Mouse (Mus musculus): ENCODE data around the gene Gm14137. TPM values are rescaled to one million over a fixed set of nuclear protein-coding genes. Genes with fewer than 3 reads are reported as not detected.
A peak's percentile ranks its signal among the peaks of the same experiment; 100 is the strongest.

Gene Gm14137
- polyA plus RNA-seq, 1 experiment from 2014 or later, result 0.34 TPM

- peaks cover 23% of the 10 kb centered on the region for H3K36me3 ChIP-seq
These were observed 17.4 kb upstream of the Gm14137 start, which contains the start of gene Rmdn3 for GRCm38 (mm10) chr2:119156681-119157572. Gene Rmdn3 (minus strand): TSS chr2:119157034.

GRCm38 (mm10) chr2:119157836-119158235 is 16.5 kb upstream of the Gm14137 start:
- Histone ChIP-seq H3K4me1 (replicated peaks) (peaks cover 28% of the 10 kb centered on the region), H3K9me3 (replicated peaks) (no peaks in the 10 kb centered on the region), H3K4me3 (no peak overlapping the region), H3K9ac (no peak overlapping the region), H3K4me2 (no peak overlapping the region), H3K27ac (ENCODE audit: poor library complexity, severe bottlenecking) (no peak overlapping the region), H3K36me3 (peaks cover 14% of the 10 kb centered on the region), H3K27me3 (replicated peaks) (no peaks in the 10 kb centered on the region)
- no peak for ATAC-seq (ENCODE audit: insufficient number of reproducible peaks, low FRiP score)

More at GRCm38 (mm10) chr2:119156681-119157572, 17.4 kb upstream of the Gm14137 start, which contains the start of gene Rmdn3:
- Histone ChIP-seq H3K4me1 (replicated peaks) (peaks cover 36% of the 10 kb centered on the region), H3K9ac (peak within 1 kb of the TSS; percentile 98), H3K4me2 (peak within 1 kb of the TSS; percentile 96), H3K27me3 (replicated peaks) (no peaks in the 10 kb centered on the region), H3K27ac (ENCODE audit: poor library complexity, severe bottlenecking) (peak within 1 kb of the TSS; percentile 76), H3K9me3 (replicated peaks) (no peaks in the 10 kb centered on the region), H3K4me3 (peak within 1 kb of the TSS; percentile 97)
- peak; percentile 87 for ATAC-seq (ENCODE audit: insufficient number of reproducible peaks, low FRiP score)
- WGBS, result under 1% methylated on average over 56 of the region's 57 CpGs

- H3K9me3 ChIP-seq (replicated peaks), result no peaks in the 10 kb centered on the region
- no peaks in the 10 kb centered on the region for H3K36me3 ChIP-seq
- no peak overlapping the region for H3K4me3 ChIP-seq
- H3K4me2 ChIP-seq, result 0 out of 2 replicates have a peak overlapping the region, but pooled peaks have one; percentile 10
- peaks cover 11% of the 10 kb centered on the region; the same call in 1 of the 2 replicates for H3K27me3 ChIP-seq (replicated peaks)
- peaks cover 13% of the 10 kb centered on the region for H3K4me1 ChIP-seq (replicated peaks)
- ATAC-seq (ENCODE audit: insufficient number of reproducible peaks, low FRiP score), result no peak
- H3K27ac ChIP-seq (ENCODE audit: poor library complexity, severe bottlenecking), result peak overlapping the region; percentile 57; the same call in 1 of the 2 replicates
- 20% methylated on average over 2 of the region's 2 CpGs for WGBS
- peak overlapping the region; percentile 37; the same call in 1 of the 2 replicates for H3K9ac ChIP-seq
These were observed 13.1 kb upstream of the Gm14137 start for GRCm38 (mm10) chr2:119161247-119161646.

GRCm38 (mm10) chr2:119163135-119163534 is 11.2 kb upstream of the Gm14137 start:
- H3K36me3 ChIP-seq, result no peaks in the 10 kb centered on the region
- WGBS, result 72% methylated on average over 3 of the region's 3 CpGs
- ATAC-seq (ENCODE audit: insufficient number of reproducible peaks, low FRiP score), result no peak
- no peak overlapping the region for H3K9ac ChIP-seq
- no peaks in the 10 kb centered on the region for H3K9me3 ChIP-seq (replicated peaks)
- H3K27me3 ChIP-seq (replicated peaks), result peaks cover 16% of the 10 kb centered on the region; the same call in 1 of the 2 replicates
- H3K4me2 ChIP-seq, result no peak overlapping the region
- no peak overlapping the region for H3K4me3 ChIP-seq
- H3K4me1 ChIP-seq (replicated peaks), result peaks cover 23% of the 10 kb centered on the region
- no peak overlapping the region for H3K27ac ChIP-seq (ENCODE audit: poor library complexity, severe bottlenecking)

GRCm38 (mm10) chr2:119163999-119164398 is 10.3 kb upstream of the Gm14137 start:
- no peak overlapping the region for H3K4me2 ChIP-seq
- peaks cover 23% of the 10 kb centered on the region for H3K4me1 ChIP-seq (replicated peaks)
- H3K9ac ChIP-seq, result no peak overlapping the region
- no peak overlapping the region for H3K27ac ChIP-seq (ENCODE audit: poor library complexity, severe bottlenecking)
- no peaks in the 10 kb centered on the region for H3K36me3 ChIP-seq
- H3K9me3 ChIP-seq (replicated peaks), result no peaks in the 10 kb centered on the region
- ATAC-seq (ENCODE audit: insufficient number of reproducible peaks, low FRiP score), result no peak
- WGBS, result 82% methylated on average over 4 of the region's 4 CpGs
- peaks cover 22% of the 10 kb centered on the region; the same call in 1 of the 2 replicates for H3K27me3 ChIP-seq (replicated peaks)
- H3K4me3 ChIP-seq, result no peak overlapping the region

- no peak overlapping the region for H3K9ac ChIP-seq
- H3K4me3 ChIP-seq, result no peak overlapping the region
- no peaks in the 10 kb centered on the region for H3K9me3 ChIP-seq (replicated peaks)
- peaks cover 23% of the 10 kb centered on the region for H3K4me1 ChIP-seq (replicated peaks)
- peaks cover 31% of the 10 kb centered on the region for H3K27me3 ChIP-seq (replicated peaks)
- no peak overlapping the region for H3K4me2 ChIP-seq
- ATAC-seq (ENCODE audit: insufficient number of reproducible peaks, low FRiP score), result no peak
- no peaks in the 10 kb centered on the region for H3K36me3 ChIP-seq
- H3K27ac ChIP-seq (ENCODE audit: poor library complexity, severe bottlenecking), result no peak overlapping the region
These were observed 8.9 kb upstream of the Gm14137 start for GRCm38 (mm10) chr2:119165401-119165800.

- peaks cover 31% of the 10 kb centered on the region for H3K27me3 ChIP-seq (replicated peaks)
- under 1% methylated on average over 60 of the region's 60 CpGs for WGBS
These were observed 7.1 kb upstream of the Gm14137 start, which contains the start of gene Gchfr for GRCm38 (mm10) chr2:119166901-119167865. Gene Gchfr (plus strand): TSS chr2:119167773.

GRCm38 (mm10) chr2:119167866-119168256 is 6.4 kb upstream of the Gm14137 start:
- Histone ChIP-seq H3K4me3 (peak overlapping the region; percentile 62), H3K9ac (peak overlapping the region; percentile 75), H3K9me3 (replicated peaks) (no peaks in the 10 kb centered on the region), H3K27ac (ENCODE audit: poor library complexity, severe bottlenecking) (no peak overlapping the region), H3K4me2 (peak overlapping the region; percentile 99), H3K36me3 (no peaks in the 10 kb centered on the region), H3K4me1 (replicated peaks) (peaks cover 27% of the 10 kb centered on the region), H3K27me3 (replicated peaks) (peaks cover 31% of the 10 kb centered on the region)
- no peak for ATAC-seq (ENCODE audit: insufficient number of reproducible peaks, low FRiP score)
- 2% methylated on average over 26 of the region's 26 CpGs for WGBS

More at GRCm38 (mm10) chr2:119166901-119167865, 7.1 kb upstream of the Gm14137 start, which contains the start of gene Gchfr:
- Histone ChIP-seq H3K4me3 (peak within 1 kb of the TSS; percentile 62), H3K9ac (peak within 1 kb of the TSS; percentile 75), H3K4me1 (replicated peaks) (peaks cover 20% of the 10 kb centered on the region), H3K27ac (ENCODE audit: poor library complexity, severe bottlenecking) (no peak within 1 kb of the TSS), H3K4me2 (peak within 1 kb of the TSS; percentile 99), H3K9me3 (replicated peaks) (no peaks in the 10 kb centered on the region), H3K36me3 (no peaks in the 10 kb centered on the region)
- peak; percentile 88 for ATAC-seq (ENCODE audit: insufficient number of reproducible peaks, low FRiP score)

- Histone ChIP-seq H3K9ac (no peak overlapping the region), H3K36me3 (no peaks in the 10 kb centered on the region), H3K4me2 (no peak overlapping the region), H3K4me3 (no peak overlapping the region), H3K4me1 (replicated peaks) (peaks cover 49% of the 10 kb centered on the region), H3K9me3 (replicated peaks) (no peaks in the 10 kb centered on the region), H3K27ac (ENCODE audit: poor library complexity, severe bottlenecking) (no peak overlapping the region), H3K27me3 (replicated peaks) (peaks cover 42% of the 10 kb centered on the region)
- ATAC-seq (ENCODE audit: insufficient number of reproducible peaks, low FRiP score), result no peak
- WGBS, result 83% methylated on average over 2 of the region's 2 CpGs
These were observed 4.0 kb upstream of the Gm14137 start for GRCm38 (mm10) chr2:119170282-119170681.

GRCm38 (mm10) chr2:119171574-119171973 is 2.7 kb upstream of the Gm14137 start:
- no peak for ATAC-seq (ENCODE audit: insufficient number of reproducible peaks, low FRiP score)
- Histone ChIP-seq H3K27ac (ENCODE audit: poor library complexity, severe bottlenecking) (no peak overlapping the region), H3K36me3 (0 out of 2 replicates have a peak, but pooled peaks cover under 1% of the 10 kb centered on the region), H3K27me3 (replicated peaks) (peaks cover 32% of the 10 kb centered on the region), H3K4me1 (replicated peaks) (peaks cover 48% of the 10 kb centered on the region), H3K4me3 (no peak overlapping the region), H3K4me2 (no peak overlapping the region), H3K9ac (no peak overlapping the region), H3K9me3 (replicated peaks) (no peaks in the 10 kb centered on the region)
- WGBS, result 42% methylated on average over 8 of the region's 8 CpGs

All from heart, embryonic 12.5 days (tissue).